Mouse (Mus musculus): Measurements from ENCODE around the gene Pusl1.

Pusl1 gene

DNA sequence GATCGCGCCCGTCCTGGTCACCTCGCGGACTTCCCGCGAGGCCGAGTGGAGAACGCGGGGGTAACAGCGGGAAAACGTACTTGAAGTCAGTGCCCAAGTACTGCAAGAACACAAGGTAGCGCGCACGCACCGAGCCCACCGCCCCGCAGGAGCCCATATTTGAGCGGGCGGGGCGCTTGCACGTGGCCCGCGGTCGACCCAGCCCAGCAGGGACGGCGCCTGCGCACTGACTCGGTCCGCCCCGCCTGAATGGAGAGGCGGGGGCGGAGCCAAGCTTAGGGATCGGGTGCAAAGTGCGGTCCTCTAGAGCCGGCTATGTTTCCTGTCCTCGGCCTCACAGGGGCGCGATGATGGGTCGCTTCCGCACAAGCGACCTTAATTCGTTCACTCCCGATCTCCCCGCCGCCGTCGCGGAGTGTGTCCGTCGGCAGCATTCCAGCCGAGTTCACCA lies at the start of gene Pusl1, which contains the start of gene Acap3:
Gene Pusl1 (minus strand): TSS at position 231 of the 451 bp plus-strand sequence.
Gene Acap3 (plus strand): TSS at position 272 of the 451 bp plus-strand sequence.
- DNase-seq (ENCODE audit: low spot score in 2 of 2): peak; percentile 96

- DNase-seq (ENCODE audit: low spot score in 2 of 2): no peak
Observed at GRCm38 (mm10) chr4:155932031-155932430, 40.5 kb upstream of the Pusl1 start.

- DNase-seq (ENCODE audit: low spot score in 2 of 2): peak in 1 of 2 experiments; percentile 2
Observed at GRCm38 (mm10) chr4:155908751-155909150, 17.2 kb upstream of the Pusl1 start.

DNA sequence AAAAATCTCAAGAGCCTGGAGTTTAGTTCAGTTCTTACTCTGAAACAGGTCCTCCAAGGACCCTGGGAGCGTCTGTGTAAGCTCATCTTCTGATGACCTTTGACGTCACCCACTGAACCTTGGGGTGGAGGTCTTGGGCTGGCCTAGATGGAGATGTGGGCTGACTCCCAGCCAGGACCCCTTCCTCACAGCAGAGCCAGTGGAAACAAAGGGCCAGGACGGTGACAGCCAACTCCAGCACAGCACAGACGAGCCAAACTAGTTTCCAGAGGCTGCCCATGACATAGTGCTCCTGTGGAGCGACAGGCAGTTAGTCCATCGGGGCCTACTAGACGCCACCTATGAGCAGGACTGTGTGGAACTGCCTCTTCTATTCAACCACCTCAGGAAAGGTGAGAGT lies 16.7 kb upstream of the Pusl1 start:
- DNase-seq (ENCODE audit: low spot score in 2 of 2): peak; percentile 2 to 3

GRCm38 (mm10) chr4:155907003-155907402 lies 15.4 kb upstream of the Pusl1 start:
- peak in 1 of 2 experiments; percentile 1 for DNase-seq (ENCODE audit: low spot score in 2 of 2)

GRCm38 (mm10) chr4:155906125-155906524 lies 14.5 kb upstream of the Pusl1 start:
- peak in 1 of 2 experiments; percentile 1 for DNase-seq (ENCODE audit: low spot score in 2 of 2)

GRCm38 (mm10) chr4:155905634-155906033 lies 14.1 kb upstream of the Pusl1 start:
- no peak for DNase-seq (ENCODE audit: low spot score in 2 of 2)

- DNase-seq (ENCODE audit: low spot score in 2 of 2): peak; percentile 16 to 18
Observed at GRCm38 (mm10) chr4:155904318-155905102, 12.9 kb upstream of the Pusl1 start.

GRCm38 (mm10) chr4:155903246-155903645 lies 11.7 kb upstream of the Pusl1 start:
- DNase-seq (ENCODE audit: low spot score in 2 of 2): no peak

DNA sequence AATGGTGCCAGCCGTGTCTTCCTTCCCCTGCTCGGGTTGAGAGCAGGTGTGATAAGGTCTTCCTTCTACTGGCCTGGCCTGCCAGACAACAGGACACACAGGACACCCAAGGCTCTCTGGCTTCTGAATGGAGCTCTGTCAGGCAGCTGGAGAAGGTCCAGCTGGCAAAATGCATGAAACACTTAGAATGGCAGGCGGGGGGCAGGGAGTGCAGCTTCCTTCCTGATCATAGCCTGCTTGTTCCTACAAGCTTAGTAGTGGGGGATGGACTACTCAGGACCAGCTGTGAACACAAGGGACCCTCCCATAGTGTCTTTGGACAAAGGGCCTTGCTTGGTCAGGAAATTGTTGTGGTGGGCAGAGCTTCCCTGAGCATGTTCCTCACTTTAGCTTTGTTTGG lies 9.6 kb upstream of the Pusl1 start:
- peak; percentile 12 to 29 for DNase-seq (ENCODE audit: low spot score in 2 of 2)

DNA sequence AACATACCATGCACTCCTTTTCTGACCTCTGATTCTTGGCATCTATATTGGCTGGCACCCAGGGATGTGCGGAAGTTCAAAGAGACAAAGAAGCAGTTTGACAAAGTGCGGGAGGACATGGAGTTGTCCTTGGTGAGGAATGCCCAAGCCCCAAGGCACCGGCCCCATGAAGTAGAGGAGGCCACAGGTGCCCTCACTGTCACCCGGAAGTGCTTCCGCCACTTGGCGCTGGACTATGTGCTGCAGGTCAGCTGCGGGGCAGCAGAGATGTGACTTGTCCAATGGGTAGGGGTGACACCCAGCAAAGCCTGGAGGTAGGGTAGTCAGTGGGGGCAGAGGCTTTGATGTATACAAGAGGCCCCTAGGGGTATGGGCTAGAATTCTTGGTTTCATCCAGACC lies 7.8 kb upstream of the Pusl1 start:
- DNase-seq (ENCODE audit: low spot score in 2 of 2): peak in 1 of 2 experiments; percentile 2

DNA sequence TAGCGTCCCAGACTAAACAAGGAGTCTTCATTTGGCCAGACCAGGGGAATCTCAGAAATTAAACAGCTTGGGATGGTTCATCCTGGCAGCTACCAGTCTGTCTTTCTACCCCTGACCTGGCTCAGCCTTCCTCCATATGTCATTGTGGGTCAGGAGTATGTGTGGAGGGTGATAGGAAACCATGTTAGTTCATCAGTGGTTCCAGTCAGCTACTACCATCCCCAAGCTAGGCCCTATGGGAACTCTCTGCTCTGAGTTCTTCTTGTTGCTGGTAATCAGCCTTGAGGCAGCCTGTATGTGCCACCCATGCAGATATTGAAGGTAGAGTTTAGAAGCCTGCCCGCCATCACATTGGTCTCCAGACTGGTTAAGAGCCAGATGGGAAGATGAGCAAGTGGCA lies 6.7 kb upstream of the Pusl1 start:
- no peak for DNase-seq (ENCODE audit: low spot score in 2 of 2)

- DNase-seq (ENCODE audit: low spot score in 2 of 2): no peak
Observed at GRCm38 (mm10) chr4:155896461-155896860, 4.9 kb upstream of the Pusl1 start.

DNA sequence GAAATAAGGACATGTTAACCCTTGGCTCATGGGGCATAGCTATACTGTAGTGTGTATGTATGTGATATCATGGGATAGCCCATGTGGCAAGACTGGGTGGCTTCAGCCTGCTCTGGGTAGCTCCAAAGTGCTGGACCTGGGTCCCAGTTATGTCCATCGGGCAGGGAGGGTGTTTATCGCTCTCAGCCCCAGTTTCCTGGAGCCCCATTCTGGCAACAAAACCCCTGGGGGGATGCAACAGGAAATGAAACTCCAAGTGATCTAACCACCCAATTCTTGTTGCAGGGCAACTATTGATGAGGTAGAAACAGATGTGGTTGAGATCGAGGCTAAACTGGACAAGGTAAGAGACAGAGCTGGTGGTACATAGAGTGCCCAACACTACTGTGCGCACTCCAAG lies 4.2 kb upstream of the Pusl1 start:
- peak in 1 of 2 experiments; percentile 2 for DNase-seq (ENCODE audit: low spot score in 2 of 2)

- DNase-seq (ENCODE audit: low spot score in 2 of 2): peak; percentile 84
Observed at GRCm38 (mm10) chr4:155895216-155895615, 3.6 kb upstream of the Pusl1 start.

DNA sequence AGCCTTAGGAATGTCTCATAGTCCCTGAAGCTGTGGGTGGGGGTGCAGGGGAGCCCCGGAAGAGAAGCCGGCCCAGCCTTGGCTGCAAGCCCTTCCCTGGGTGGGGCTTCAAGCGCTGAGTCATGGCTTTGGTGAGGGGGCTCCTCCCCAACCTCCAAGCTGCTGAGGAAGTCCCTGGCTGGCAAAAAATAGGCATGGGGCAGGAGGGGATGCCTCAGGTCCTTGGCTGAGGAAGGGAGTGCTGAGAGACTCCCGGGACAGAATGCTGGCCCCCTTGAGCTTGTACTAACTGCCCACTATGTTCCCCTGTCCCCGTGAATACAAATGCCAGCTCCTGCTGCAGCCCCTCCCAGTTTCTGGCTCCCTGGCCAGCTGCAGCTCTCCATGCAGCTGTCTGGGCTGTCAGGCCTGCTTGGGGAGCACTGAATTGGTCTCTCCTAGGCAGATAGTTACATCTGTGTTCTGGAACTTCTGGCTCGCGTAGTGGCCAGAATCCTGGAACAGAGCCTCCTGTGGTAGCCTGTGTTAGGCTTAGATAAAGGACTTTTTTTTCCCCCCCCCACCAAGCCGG lies 2.8 kb upstream of the Pusl1 start:
- peak; percentile 78 to 79 for DNase-seq (ENCODE audit: low spot score in 2 of 2)

DNA sequence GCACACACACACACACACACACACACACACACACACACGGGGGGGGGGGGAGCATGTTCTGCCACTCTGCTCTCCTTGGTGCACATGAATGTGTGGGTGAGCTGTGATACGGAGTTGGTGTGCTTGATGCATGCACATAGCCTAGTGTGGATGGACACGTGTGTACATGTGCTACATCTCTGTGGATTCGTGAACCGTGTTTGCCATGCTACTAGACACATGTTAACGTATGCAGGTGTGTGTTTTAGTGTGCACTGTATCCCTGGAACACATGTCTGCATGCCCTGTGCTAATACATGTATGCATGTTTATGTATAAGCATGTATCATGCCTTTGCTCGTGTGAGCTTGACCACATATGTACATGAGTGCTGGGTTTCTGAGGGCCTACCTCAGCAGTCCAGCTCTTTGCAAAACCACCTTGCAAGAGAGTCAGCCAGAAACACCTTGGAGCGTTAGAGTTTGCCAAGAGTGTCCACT lies 1.7 kb upstream of the Pusl1 start:
- DNase-seq (ENCODE audit: low spot score in 2 of 2): peak in 1 of 2 experiments; percentile 3

DNA sequence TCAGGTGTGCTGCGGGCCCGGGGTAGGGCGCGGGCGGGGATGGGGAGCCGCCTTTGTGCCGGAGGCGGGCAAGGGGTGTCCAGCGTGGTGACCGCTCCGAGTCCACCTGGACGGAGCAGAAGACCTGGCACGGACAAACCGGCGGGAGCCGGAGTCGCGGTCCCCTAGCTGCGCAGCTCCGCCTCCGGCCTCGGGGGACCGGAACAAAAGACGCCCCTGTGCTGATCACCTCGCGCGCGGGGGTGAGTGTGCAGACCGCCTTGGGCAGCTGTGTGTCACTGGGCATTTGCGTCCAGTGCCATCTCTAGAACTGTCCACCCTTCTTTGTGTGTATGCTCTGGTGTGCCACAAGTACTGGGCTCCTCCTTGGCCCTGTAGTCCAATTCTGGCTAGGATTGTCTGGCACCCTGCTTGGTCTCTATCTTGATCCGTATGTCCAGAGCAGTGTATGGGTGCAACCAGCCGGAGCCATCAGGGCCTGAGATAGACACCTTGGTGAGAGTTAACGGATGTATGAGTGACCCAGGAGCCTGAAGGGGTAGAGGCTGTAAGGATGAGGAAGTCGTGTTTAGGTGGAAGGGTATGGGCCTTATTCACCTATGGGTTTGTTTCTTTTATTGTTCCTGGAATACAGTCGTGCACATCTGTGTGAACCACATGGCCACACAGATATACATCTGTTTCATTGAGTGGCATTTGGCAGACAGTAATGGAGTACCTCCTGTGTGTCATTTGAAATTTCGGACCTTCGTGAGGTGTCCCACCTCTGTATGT lies 1.0 kb upstream of the Pusl1 start:
- DNase-seq (ENCODE audit: low spot score in 2 of 2): peak; percentile 36 to 41

DNA sequence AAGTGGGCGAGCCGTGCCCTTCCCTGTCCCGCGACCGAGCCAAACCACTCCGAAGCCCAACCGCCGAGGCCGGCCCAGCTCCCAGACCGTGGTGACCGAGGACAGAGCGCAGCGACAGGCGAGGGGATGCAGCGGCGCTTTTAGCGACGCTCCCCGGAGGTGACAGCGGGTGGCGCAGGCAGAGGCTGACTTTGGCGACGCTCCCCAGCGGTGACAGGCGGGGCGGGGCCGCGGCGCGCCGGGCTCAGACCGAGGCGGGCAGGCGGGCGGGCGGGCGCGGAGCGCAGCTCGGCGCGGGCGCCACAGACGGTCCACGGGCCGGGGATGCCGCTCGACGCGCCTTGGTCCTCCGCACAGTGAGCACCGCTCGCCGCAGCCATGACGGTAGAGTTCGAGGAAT lies 436 bp upstream of the Pusl1 start:
- peak; percentile 69 to 78 for DNase-seq (ENCODE audit: low spot score in 2 of 2)

DNA sequence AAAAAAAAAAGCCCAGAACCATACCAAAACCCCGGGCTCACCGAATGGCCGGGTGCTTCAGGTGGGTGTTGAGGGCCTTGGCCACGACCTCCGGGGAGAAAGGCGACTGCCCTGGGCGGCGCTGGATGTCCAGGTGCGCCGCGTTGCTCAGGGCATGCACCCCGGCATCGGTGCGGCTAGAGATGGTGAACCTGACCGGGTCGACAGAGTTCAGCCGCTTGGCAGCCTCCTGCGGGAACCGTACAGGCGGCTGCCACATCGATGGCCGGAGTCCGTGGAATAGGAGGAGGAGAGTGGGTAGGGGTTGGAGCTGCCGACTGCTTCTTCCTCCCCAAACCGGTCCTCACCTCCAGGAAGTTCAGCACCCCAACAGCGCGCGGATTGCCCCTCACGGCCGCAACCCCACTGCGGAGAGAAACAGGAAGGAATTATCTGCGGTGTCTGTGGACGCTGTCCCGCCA lies 540 bp downstream of the Pusl1 start:
- DNase-seq (ENCODE audit: low spot score in 2 of 2): no peak

- DNase-seq (ENCODE audit: low spot score in 2 of 2): no peak
Observed at GRCm38 (mm10) chr4:155889316-155889715, 2.3 kb downstream of the Pusl1 start.

- no peak for DNase-seq (ENCODE audit: low spot score in 2 of 2)
Observed at GRCm38 (mm10) chr4:155888181-155888580, 3.4 kb downstream of the Pusl1 start.

Measured in right cerebral cortex, adult 2 months (tissue).